Mouse (Mus musculus): ENCODE measurements around the gene Mfap2.

Gene Mfap2

GRCm38 (mm10) chr4:140983442-140983841 lies 26.8 kb upstream of the Mfap2 start:
- H3K27me3 ChIP-seq (ENCODE audit: insufficient read depth, low read length): no peaks in the 10 kb centered on the region
- H3K36me3 ChIP-seq (ENCODE audit: insufficient read depth, low read length): peaks cover 13% of the 10 kb centered on the region
- peaks cover 26% of the 10 kb centered on the region for H3K4me1 ChIP-seq (replicated peaks; ENCODE audit: low read depth, low read length)
- peaks cover 3% of the 10 kb centered on the region; the same call in 1 of the 2 replicates for H3K9me3 ChIP-seq (ENCODE audit: low read length)
- no peak overlapping the region for H3K4me3 ChIP-seq (replicated peaks; ENCODE audit: low read length)
- no peak for TF ChIP-seq CTCF (conservative IDR thresholded peaks at IDR 0.05; ENCODE audit: low read length)
- TF ChIP-seq POU5F1 (IDR thresholded peaks at IDR 0.05; ENCODE audit: borderline replicate concordance, low read length): no peak
- TF ChIP-seq NANOG (IDR thresholded peaks at IDR 0.05; ENCODE audit: borderline replicate concordance, low read length): no peak

- H3K27me3 ChIP-seq (ENCODE audit: insufficient read depth, low read length): no peaks in the 10 kb centered on the region
- peaks cover 35% of the 10 kb centered on the region for H3K4me1 ChIP-seq (replicated peaks; ENCODE audit: low read depth, low read length)
- H3K9me3 ChIP-seq (ENCODE audit: low read length): peaks cover 3% of the 10 kb centered on the region; the same call in 1 of the 2 replicates
- TF ChIP-seq POU5F1 (IDR thresholded peaks at IDR 0.05; ENCODE audit: borderline replicate concordance, low read length) (no peak), NANOG (IDR thresholded peaks at IDR 0.05; ENCODE audit: borderline replicate concordance, low read length) (no peak), CTCF (conservative IDR thresholded peaks at IDR 0.05; ENCODE audit: low read length) (no peak)
- no peak overlapping the region for H3K4me3 ChIP-seq (replicated peaks; ENCODE audit: low read length)
- peaks cover 8% of the 10 kb centered on the region for H3K36me3 ChIP-seq (ENCODE audit: insufficient read depth, low read length)
Observed at GRCm38 (mm10) chr4:140984544-140984943, 25.7 kb upstream of the Mfap2 start.

GRCm38 (mm10) chr4:140986024-140986710 lies 24.1 kb upstream of the Mfap2 start:
- no peak for TF ChIP-seq CTCF (conservative IDR thresholded peaks at IDR 0.05; ENCODE audit: low read length)
- TF ChIP-seq POU5F1 (IDR thresholded peaks at IDR 0.05; ENCODE audit: borderline replicate concordance, low read length): no peak
- TF ChIP-seq NANOG (IDR thresholded peaks at IDR 0.05; ENCODE audit: borderline replicate concordance, low read length): no peak
- Histone ChIP-seq H3K4me3 (replicated peaks; ENCODE audit: low read length) (peak overlapping the region; percentile 90), H3K9me3 (ENCODE audit: low read length) (peaks cover 3% of the 10 kb centered on the region; the same call in 1 of the 2 replicates), H3K4me1 (replicated peaks; ENCODE audit: low read depth, low read length) (peaks cover 46% of the 10 kb centered on the region), H3K36me3 (ENCODE audit: insufficient read depth, low read length) (peaks cover 4% of the 10 kb centered on the region), H3K27me3 (ENCODE audit: insufficient read depth, low read length) (no peaks in the 10 kb centered on the region)

- peak within 1 kb of the TSS; percentile 90 for H3K4me3 ChIP-seq (replicated peaks; ENCODE audit: low read length)
- TF ChIP-seq CTCF (conservative IDR thresholded peaks at IDR 0.05; ENCODE audit: low read length): no peak
- no peak for TF ChIP-seq POU5F1 (IDR thresholded peaks at IDR 0.05; ENCODE audit: borderline replicate concordance, low read length)
- TF ChIP-seq NANOG (IDR thresholded peaks at IDR 0.05; ENCODE audit: borderline replicate concordance, low read length): no peak
- no peaks in the 10 kb centered on the region for H3K9me3 ChIP-seq (ENCODE audit: low read length)
- peaks cover 52% of the 10 kb centered on the region for H3K4me1 ChIP-seq (replicated peaks; ENCODE audit: low read depth, low read length)
- no peaks in the 10 kb centered on the region for H3K27me3 ChIP-seq (ENCODE audit: insufficient read depth, low read length)
- H3K36me3 ChIP-seq (ENCODE audit: insufficient read depth, low read length): peaks cover 4% of the 10 kb centered on the region
Observed at GRCm38 (mm10) chr4:140986711-140987395, 23.4 kb upstream of the Mfap2 start, which contains the start of gene Atp13a2. Gene Atp13a2 (plus strand): TSS chr4:140986873.

GRCm38 (mm10) chr4:140987476-140987875 lies 22.7 kb upstream of the Mfap2 start:
- peaks cover 4% of the 10 kb centered on the region for H3K36me3 ChIP-seq (ENCODE audit: insufficient read depth, low read length)
- TF ChIP-seq NANOG (IDR thresholded peaks at IDR 0.05; ENCODE audit: borderline replicate concordance, low read length) (no peak), POU5F1 (IDR thresholded peaks at IDR 0.05; ENCODE audit: borderline replicate concordance, low read length) (no peak), CTCF (conservative IDR thresholded peaks at IDR 0.05; ENCODE audit: low read length) (no peak)
- H3K27me3 ChIP-seq (ENCODE audit: insufficient read depth, low read length): no peaks in the 10 kb centered on the region
- no peaks in the 10 kb centered on the region for H3K9me3 ChIP-seq (ENCODE audit: low read length)
- H3K4me1 ChIP-seq (replicated peaks; ENCODE audit: low read depth, low read length): peaks cover 58% of the 10 kb centered on the region
- H3K4me3 ChIP-seq (replicated peaks; ENCODE audit: low read length): peak overlapping the region; percentile 90

GRCm38 (mm10) chr4:140988706-140989290 lies 21.4 kb upstream of the Mfap2 start:
- Histone ChIP-seq H3K9me3 (ENCODE audit: low read length) (no peaks in the 10 kb centered on the region), H3K27me3 (ENCODE audit: insufficient read depth, low read length) (no peaks in the 10 kb centered on the region)

GRCm38 (mm10) chr4:140989447-140989846 lies 20.8 kb upstream of the Mfap2 start:
- TF ChIP-seq POU5F1 (IDR thresholded peaks at IDR 0.05; ENCODE audit: borderline replicate concordance, low read length) (no peak), NANOG (IDR thresholded peaks at IDR 0.05; ENCODE audit: borderline replicate concordance, low read length) (no peak), CTCF (conservative IDR thresholded peaks at IDR 0.05; ENCODE audit: low read length) (no peak)
- Histone ChIP-seq H3K9me3 (ENCODE audit: low read length) (no peaks in the 10 kb centered on the region), H3K4me3 (replicated peaks; ENCODE audit: low read length) (no peak overlapping the region), H3K4me1 (replicated peaks; ENCODE audit: low read depth, low read length) (peaks cover 49% of the 10 kb centered on the region), H3K36me3 (ENCODE audit: insufficient read depth, low read length) (peaks cover 20% of the 10 kb centered on the region), H3K27me3 (ENCODE audit: insufficient read depth, low read length) (no peaks in the 10 kb centered on the region)

More at GRCm38 (mm10) chr4:140988706-140989290, 21.4 kb upstream of the Mfap2 start:
- TF ChIP-seq POU5F1 (IDR thresholded peaks at IDR 0.05; ENCODE audit: borderline replicate concordance, low read length) (no peak), NANOG (IDR thresholded peaks at IDR 0.05; ENCODE audit: borderline replicate concordance, low read length) (no peak), CTCF (conservative IDR thresholded peaks at IDR 0.05; ENCODE audit: low read length) (no peak)
- no peak overlapping the region for H3K4me3 ChIP-seq (replicated peaks; ENCODE audit: low read length)
- H3K4me1 ChIP-seq (replicated peaks; ENCODE audit: low read depth, low read length): peaks cover 49% of the 10 kb centered on the region
- peaks cover 14% of the 10 kb centered on the region for H3K36me3 ChIP-seq (ENCODE audit: insufficient read depth, low read length)

GRCm38 (mm10) chr4:140992215-140992614 lies 18.0 kb upstream of the Mfap2 start:
- Histone ChIP-seq H3K9me3 (ENCODE audit: low read length) (no peaks in the 10 kb centered on the region), H3K4me1 (replicated peaks; ENCODE audit: low read depth, low read length) (peaks cover 45% of the 10 kb centered on the region), H3K36me3 (ENCODE audit: insufficient read depth, low read length) (peaks cover 47% of the 10 kb centered on the region), H3K4me3 (replicated peaks; ENCODE audit: low read length) (peak overlapping the region; percentile 46; the same call in 1 of the 2 replicates), H3K27me3 (ENCODE audit: insufficient read depth, low read length) (no peaks in the 10 kb centered on the region)
- TF ChIP-seq CTCF (conservative IDR thresholded peaks at IDR 0.05; ENCODE audit: low read length) (no peak), NANOG (IDR thresholded peaks at IDR 0.05; ENCODE audit: borderline replicate concordance, low read length) (no peak), POU5F1 (IDR thresholded peaks at IDR 0.05; ENCODE audit: borderline replicate concordance, low read length) (no peak)

Data from E14TG2a.4 (cell line).